Mouse (Mus musculus) heart, embryonic 12.5 days (tissue): ENCODE measurements around the gene Bbof1. TPM values are rescaled to one million over a fixed set of nuclear protein-coding genes. Genes with fewer than 3 reads are reported as not detected.

Source experiments
- ATAC-seq: fragments of 200-750 bp; cut with Nextera tagmentation; 2 replicates; pipeline ENCODE4 v1.8.0; 2017; ENCODE audit warnings: moderate TSS enrichment, moderate library complexity; ENCODE audit not compliant: insufficient number of reproducible peaks, low FRiP score
- H3K27ac ChIP-seq: fragments of 300-500 bp; sonication (generic); 2 replicates; pipeline ENCODE4 v1.5.1; 2016; ENCODE audit warnings: mild to moderate bottlenecking, moderate library complexity; ENCODE audit not compliant: poor library complexity, severe bottlenecking
- H3K27me3 ChIP-seq: fragments of 300-500 bp; sonication (generic); replicated peaks from 2 replicates; pipeline ENCODE4 v1.6.1; 2016; ENCODE audit warnings: mild to moderate bottlenecking, moderate library complexity
- H3K36me3 ChIP-seq: fragments of 300-500 bp; sonication (generic); 2 replicates; pipeline ENCODE4 v1.6.1; 2016; ENCODE audit warnings: mild to moderate bottlenecking, moderate library complexity
- H3K4me1 ChIP-seq: fragments of 300-500 bp; sonication (generic); replicated peaks from 2 replicates; pipeline ENCODE4 v1.6.1; 2016; ENCODE audit warnings: mild to moderate bottlenecking
- H3K4me2 ChIP-seq: fragments of 300-500 bp; sonication (generic); 2 replicates; pipeline ENCODE4 v1.6.1; 2016; ENCODE audit warnings: mild to moderate bottlenecking, moderate library complexity
- H3K4me3 ChIP-seq: fragments of 300-500 bp; sonication (generic); 2 replicates; pipeline ENCODE4 v1.5.1; 2016; ENCODE audit warnings: mild to moderate bottlenecking
- H3K9ac ChIP-seq: fragments of 300-500 bp; sonication (generic); 2 replicates; pipeline ENCODE4 v1.6.1; 2016; ENCODE audit warnings: mild to moderate bottlenecking, moderate library complexity
- H3K9me3 ChIP-seq: fragments of 300-500 bp; sonication (generic); replicated peaks from 2 replicates; pipeline ENCODE4 v1.6.1; 2016; ENCODE audit warnings: mild to moderate bottlenecking, moderate library complexity
- WGBS: fragments of 180-500 bp; shearing (Covaris S2); methylation state at CpG from one replicate; pipeline ENCODE4 v1.1.7; 2016; 5-methylcytosine and 5-hydroxymethylcytosine counted together
- polyA plus RNA-seq: library from polyadenylated mRNA; unstranded; fragments of >200 nt; fragmentation: Nextera tagmentation; extraction: Ambion mirVana; gene quantifications from 2 replicates; pipeline ENCODE4 v1.2.1, GENCODE M21; 2016

The Bbof1 gene
- polyA plus RNA-seq, 1 experiment from 2014 or later: 1.5 TPM

DNA sequence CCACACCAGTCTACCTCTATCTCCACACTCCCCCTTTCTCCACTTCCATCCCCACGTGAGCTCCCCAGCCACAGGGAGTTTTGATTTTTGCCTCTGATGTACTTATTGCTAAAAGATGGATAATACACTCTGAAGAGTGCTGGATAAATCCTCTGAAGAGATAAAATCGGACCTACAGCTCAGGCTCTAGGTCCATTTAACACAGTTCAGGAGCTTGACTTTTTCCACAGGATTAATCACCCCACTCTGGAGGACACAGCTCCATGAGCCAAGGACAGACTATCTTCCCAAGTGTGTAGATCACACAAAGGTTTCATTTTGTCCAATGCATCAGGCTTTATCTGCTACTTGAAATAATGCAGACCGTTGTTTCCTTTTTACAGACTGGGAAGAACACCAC is 8.8 kb upstream of the Bbof1 start:
- Histone ChIP-seq H3K27me3 (no peaks in the 10 kb centered on the region), H3K4me2 (no peak overlapping the region), H3K36me3 (peaks cover 10% of the 10 kb centered on the region), H3K4me1 (0 out of 2 replicates have a peak, but pooled peaks cover 9% of the 10 kb centered on the region), H3K4me3 (no peak overlapping the region), H3K27ac (no peak overlapping the region), H3K9ac (no peak overlapping the region), H3K9me3 (no peaks in the 10 kb centered on the region)
- 61% methylated on average over 3 of the region's 3 CpGs for WGBS
- ATAC-seq: no peak

DNA sequence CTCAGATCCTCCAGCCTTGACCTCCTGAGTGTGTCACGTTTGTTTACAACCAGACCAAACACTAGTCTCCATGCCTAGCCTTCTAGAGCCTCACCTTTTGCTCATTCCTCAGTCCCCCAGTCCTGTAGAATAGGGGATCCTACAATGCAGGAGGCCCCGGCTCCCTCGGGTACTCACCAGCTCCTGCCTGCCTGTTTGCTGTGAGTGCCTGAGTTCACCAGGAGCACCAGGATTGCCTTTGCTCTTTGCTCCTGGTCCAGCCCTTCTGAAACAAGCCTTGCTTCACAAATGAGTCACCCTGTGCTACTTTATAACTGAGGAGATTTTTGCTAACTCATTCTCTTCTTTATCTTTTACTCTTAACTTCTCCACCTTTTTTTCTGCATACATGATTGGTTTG is 8.2 kb upstream of the Bbof1 start:
- Histone ChIP-seq H3K4me1 (0 out of 2 replicates have a peak, but pooled peaks cover 9% of the 10 kb centered on the region), H3K36me3 (peaks cover 10% of the 10 kb centered on the region), H3K4me3 (no peak overlapping the region), H3K27me3 (no peaks in the 10 kb centered on the region), H3K27ac (no peak overlapping the region), H3K9ac (no peak overlapping the region), H3K4me2 (no peak overlapping the region), H3K9me3 (no peaks in the 10 kb centered on the region)
- WGBS: 58% methylated on average over 3 of the region's 3 CpGs
- ATAC-seq: no peak

- Histone ChIP-seq H3K4me1 (peaks cover 13% of the 10 kb centered on the region), H3K27me3 (no peaks in the 10 kb centered on the region), H3K9ac (no peak overlapping the region), H3K4me2 (no peak overlapping the region), H3K27ac (no peak overlapping the region), H3K9me3 (no peaks in the 10 kb centered on the region), H3K4me3 (no peak overlapping the region), H3K36me3 (no peaks in the 10 kb centered on the region; the same call in 1 of the 2 replicates)
- ATAC-seq: no peak
- 46% methylated on average over 9 of the region's 9 CpGs for WGBS
These were observed 5.9 kb upstream of the Bbof1 start for GRCm38 (mm10) chr12:84402923-84403322.

GRCm38 (mm10) chr12:84404541-84404940 is 4.3 kb upstream of the Bbof1 start:
- Histone ChIP-seq H3K4me1 (peaks cover 16% of the 10 kb centered on the region), H3K27me3 (no peaks in the 10 kb centered on the region), H3K9me3 (no peaks in the 10 kb centered on the region), H3K4me2 (no peak overlapping the region), H3K27ac (no peak overlapping the region), H3K9ac (no peak overlapping the region), H3K4me3 (no peak overlapping the region), H3K36me3 (no peaks in the 10 kb centered on the region; the same call in 1 of the 2 replicates)
- WGBS: 87% methylated on average over 6 of the region's 6 CpGs
- ATAC-seq: no peak

DNA sequence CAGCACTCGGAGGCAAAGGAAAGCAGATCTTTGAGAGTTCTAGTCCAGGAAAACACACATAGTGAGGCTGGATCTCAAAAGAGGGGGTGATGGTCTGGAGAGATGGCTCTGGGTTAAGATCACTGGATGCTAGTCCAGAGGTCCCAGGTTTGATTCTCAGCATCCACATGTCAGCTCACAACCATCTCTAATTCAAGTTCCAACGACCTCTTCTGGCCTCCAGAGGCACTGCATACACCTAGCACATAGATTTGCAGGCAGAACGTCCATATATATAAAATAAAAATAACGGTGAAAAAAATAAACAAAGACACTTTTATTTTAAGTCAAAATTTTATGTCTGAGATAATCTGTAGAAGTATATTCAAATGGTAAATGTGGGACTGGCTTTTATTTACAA is 1.6 kb upstream of the Bbof1 start:
- Histone ChIP-seq H3K9me3 (no peaks in the 10 kb centered on the region), H3K4me2 (no peak overlapping the region), H3K9ac (no peak overlapping the region), H3K36me3 (no peaks in the 10 kb centered on the region; the same call in 1 of the 2 replicates), H3K4me1 (peaks cover 8% of the 10 kb centered on the region), H3K27ac (no peak overlapping the region), H3K27me3 (no peaks in the 10 kb centered on the region), H3K4me3 (no peak overlapping the region)
- ATAC-seq: no peak
- WGBS: 58% methylated on average over 4 of the region's 4 CpGs

DNA sequence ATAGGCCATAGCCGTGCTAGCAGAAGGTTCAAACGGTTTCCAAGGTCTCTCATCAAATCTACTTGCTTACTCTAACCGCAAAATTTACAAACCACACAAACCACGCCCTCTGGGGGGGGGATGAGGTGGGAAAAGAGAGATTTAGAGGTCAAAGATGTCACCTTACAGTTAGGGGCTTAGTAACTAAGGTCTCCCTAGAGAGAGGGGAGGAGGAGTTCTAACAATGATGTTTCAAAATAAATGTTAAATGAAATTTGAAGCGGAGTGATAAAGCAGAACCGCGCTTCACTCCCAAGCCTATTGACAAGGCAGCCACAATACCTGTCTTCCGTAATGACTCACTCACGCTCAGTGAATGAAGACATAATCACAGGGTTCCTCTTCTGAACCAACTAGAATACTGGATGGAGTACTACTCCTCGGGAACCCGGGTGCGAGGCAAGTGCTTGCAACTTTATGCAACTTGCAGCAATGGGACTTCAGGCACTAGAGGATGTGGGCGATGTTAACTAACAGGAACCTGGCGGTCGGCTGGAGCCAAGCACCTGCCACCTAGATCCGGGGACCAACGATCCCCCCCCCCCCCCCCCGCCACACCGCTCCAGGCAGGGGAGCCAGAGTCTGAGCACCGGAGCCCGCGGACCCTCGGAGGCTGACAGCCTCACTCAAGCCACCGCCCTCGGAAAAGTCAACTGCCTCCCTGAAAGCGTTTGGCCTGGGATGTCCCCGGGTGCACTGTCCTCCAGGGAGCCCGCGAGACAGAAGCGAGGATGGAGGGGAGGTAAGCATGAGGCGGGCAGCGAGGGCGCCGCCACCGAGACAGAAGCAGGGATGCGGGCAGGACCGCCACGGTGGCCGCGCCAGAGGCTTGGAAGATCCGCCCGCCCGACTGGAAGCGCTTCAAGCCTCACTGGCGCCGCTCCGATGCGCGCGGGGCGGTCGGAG is 725 bp upstream of the Bbof1 start:
- Histone ChIP-seq H3K27me3 (no peaks in the 10 kb centered on the region), H3K9me3 (no peaks in the 10 kb centered on the region), H3K4me2 (peak overlapping the region; percentile 93), H3K4me1 (peaks cover 8% of the 10 kb centered on the region), H3K27ac (peak overlapping the region; percentile 82), H3K36me3 (no peaks in the 10 kb centered on the region), H3K4me3 (peak overlapping the region; percentile 78), H3K9ac (peak overlapping the region; percentile 87)
- ATAC-seq: peak; percentile 75
- WGBS: 2% methylated on average over 49 of the region's 52 CpGs

DNA sequence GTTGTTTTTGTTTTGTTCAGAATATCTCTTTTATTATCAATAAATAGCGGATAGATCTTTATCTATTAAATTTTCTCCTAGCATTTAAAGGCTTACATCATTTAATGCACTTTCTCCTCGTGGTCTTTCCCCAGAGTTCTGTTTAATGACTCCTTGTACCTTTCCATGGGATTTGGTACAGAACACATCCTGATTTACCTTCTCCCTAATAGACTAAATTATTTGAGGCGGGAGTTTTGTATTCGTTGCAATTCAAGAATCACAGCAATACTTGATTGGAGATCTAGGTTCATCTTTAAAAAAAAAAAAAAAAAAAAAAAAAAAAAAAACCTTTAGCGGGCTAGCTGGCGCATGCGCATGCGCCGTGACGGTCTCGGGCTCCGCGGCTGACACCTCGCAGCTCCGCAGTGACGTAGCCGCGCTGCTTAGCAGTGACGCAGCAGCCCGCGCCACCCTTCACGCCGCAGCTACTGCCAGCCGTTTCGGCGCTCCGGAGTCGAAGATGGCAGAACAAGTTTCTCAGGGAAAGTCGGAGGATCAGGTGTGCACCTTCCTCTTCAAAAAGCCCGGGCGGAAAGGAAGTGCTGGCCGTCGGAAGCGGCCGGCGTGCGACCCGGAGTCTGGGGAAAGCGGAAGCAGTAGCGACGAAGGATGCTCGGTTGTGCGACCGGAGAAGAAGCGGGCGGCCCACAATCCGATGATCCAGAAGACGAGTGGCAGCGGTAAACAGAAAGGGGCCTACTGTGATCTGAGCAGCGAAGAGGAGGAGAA is 8.1 kb downstream of the Bbof1 start, which contains the start of gene Rnf113a2:
Rnf113a2 (plus strand) TSS at position 363 of the 771 bp plus-strand sequence.
- peaks cover 5% of the 10 kb centered on the region for H3K4me1 ChIP-seq
- H3K9me3 ChIP-seq: peaks cover 6% of the 10 kb centered on the region; the same call in 1 of the 2 replicates
- no peaks in the 10 kb centered on the region for H3K36me3 ChIP-seq
- H3K4me2 ChIP-seq: peak within 1 kb of the TSS; percentile 82
- no peaks in the 10 kb centered on the region for H3K27me3 ChIP-seq
- ATAC-seq: peak; percentile 93
- WGBS: 3% methylated on average over 50 of the region's 50 CpGs
- peak within 1 kb of the TSS; percentile 63 for H3K4me3 ChIP-seq
- peak within 1 kb of the TSS; percentile 70 for H3K9ac ChIP-seq
- H3K27ac ChIP-seq: peak within 1 kb of the TSS; percentile 51

GRCm38 (mm10) chr12:84417605-84417922 is 8.7 kb downstream of the Bbof1 start:
- peak overlapping the region; percentile 63 for H3K4me3 ChIP-seq
- H3K9me3 ChIP-seq: peaks cover 6% of the 10 kb centered on the region; the same call in 1 of the 2 replicates
- H3K4me1 ChIP-seq: peaks cover 5% of the 10 kb centered on the region

GRCm38 (mm10) chr12:84423990-84424389 is 15.1 kb downstream of the Bbof1 start:
- no peaks in the 10 kb centered on the region for H3K9me3 ChIP-seq
- H3K27me3 ChIP-seq: no peaks in the 10 kb centered on the region
- no peak overlapping the region for H3K27ac ChIP-seq
- WGBS: 63% methylated on average over 3 of the region's 3 CpGs
- H3K36me3 ChIP-seq: no peaks in the 10 kb centered on the region
- no peak for ATAC-seq
- H3K9ac ChIP-seq: no peak overlapping the region
- no peak overlapping the region for H3K4me2 ChIP-seq
- H3K4me3 ChIP-seq: no peak overlapping the region
- H3K4me1 ChIP-seq: no peaks in the 10 kb centered on the region

More at GRCm38 (mm10) chr12:84417605-84417922, 8.7 kb downstream of the Bbof1 start:
- H3K9ac ChIP-seq: peak overlapping the region; percentile 70
- peak overlapping the region; percentile 51 for H3K27ac ChIP-seq
- 31% methylated on average over 18 of the region's 18 CpGs for WGBS
- no peaks in the 10 kb centered on the region for H3K27me3 ChIP-seq
- peak overlapping the region; percentile 82 for H3K4me2 ChIP-seq
- ATAC-seq: no peak
- H3K36me3 ChIP-seq: no peaks in the 10 kb centered on the region

- Histone ChIP-seq H3K27me3 (no peaks in the 10 kb centered on the region), H3K9ac (no peak overlapping the region), H3K4me2 (no peak overlapping the region), H3K27ac (no peak overlapping the region), H3K9me3 (no peaks in the 10 kb centered on the region), H3K4me3 (no peak overlapping the region), H3K36me3 (peaks cover 22% of the 10 kb centered on the region), H3K4me1 (no peaks in the 10 kb centered on the region)
- no peak for ATAC-seq
- 87% methylated on average over 2 of the region's 2 CpGs for WGBS
These were observed 21.0 kb downstream of the Bbof1 start for GRCm38 (mm10) chr12:84429825-84430224.

- 49% methylated on average over 2 of the region's 2 CpGs for WGBS
- ATAC-seq: no peak
These were observed 29.8 kb downstream of the Bbof1 start for GRCm38 (mm10) chr12:84438697-84439096.

More at GRCm38 (mm10) chr12:84438697-84439096, 29.8 kb downstream of the Bbof1 start:
- Histone ChIP-seq H3K36me3 (peaks cover 17% of the 10 kb centered on the region), H3K4me2 (no peak overlapping the region), H3K9ac (no peak overlapping the region), H3K9me3 (no peaks in the 10 kb centered on the region), H3K27me3 (no peaks in the 10 kb centered on the region), H3K4me1 (no peaks in the 10 kb centered on the region), H3K27ac (no peak overlapping the region), H3K4me3 (no peak overlapping the region)
